Mouse (Mus musculus) gastrocnemius, postnatal 4 days (tissue): Measurements from ENCODE around the gene Dnajc21. TPM values are rescaled to one million over a fixed set of nuclear protein-coding genes. Genes with fewer than 3 reads are reported as not detected.
A peak's percentile ranks its signal among the peaks of the same experiment; 100 is the strongest.
"Not testable (repeated sequence)": the region's sequence is repeated elsewhere in the genome, so short reads cannot be mapped to it uniquely, and the experiment has no call there.

Experiments used
- DNase-seq, 2 experiments: peaks; one replicate each; pipeline ENCODE4 v3.0.0; 2021 to 2022; ENCODE audit warnings: low spot score in 2 of 2, mixed read lengths in 2 of 2
- long read RNA-seq, 2 experiments: library from polyadenylated mRNA; stranded (forward); transcript quantifications; one replicate each; pipeline ENCODE4 v2.0.0; 2021
- total RNA-seq, 2 experiments: library from RNA; stranded (reverse); gene quantifications; 2 replicates each; pipeline ENCODE4 v1.2.3; 2021

Dnajc21 gene
- 10 to 100 TPM; 20.9 to 26.1 TPM for total RNA-seq
- long read RNA-seq, experiment 1, transcript Dnajc21-201 (12 exons, 2,060 nt), result major isoform, 26 of 29 reads
- long read RNA-seq, experiment 1, partial matches to known transcripts, result 1 of 29 reads
- long read RNA-seq, experiment 1, other reads (novel, unspliced or antisense), result 2 of 29 reads
- long read RNA-seq, experiment 2, transcript Dnajc21-201 (12 exons, 2,060 nt), result major isoform, 39 of 39 reads
- long read RNA-seq, experiment 2, partial matches to known transcripts, result 0 of 39 reads
- long read RNA-seq, experiment 2, other reads (novel, unspliced or antisense), result 0 of 39 reads

DNA sequence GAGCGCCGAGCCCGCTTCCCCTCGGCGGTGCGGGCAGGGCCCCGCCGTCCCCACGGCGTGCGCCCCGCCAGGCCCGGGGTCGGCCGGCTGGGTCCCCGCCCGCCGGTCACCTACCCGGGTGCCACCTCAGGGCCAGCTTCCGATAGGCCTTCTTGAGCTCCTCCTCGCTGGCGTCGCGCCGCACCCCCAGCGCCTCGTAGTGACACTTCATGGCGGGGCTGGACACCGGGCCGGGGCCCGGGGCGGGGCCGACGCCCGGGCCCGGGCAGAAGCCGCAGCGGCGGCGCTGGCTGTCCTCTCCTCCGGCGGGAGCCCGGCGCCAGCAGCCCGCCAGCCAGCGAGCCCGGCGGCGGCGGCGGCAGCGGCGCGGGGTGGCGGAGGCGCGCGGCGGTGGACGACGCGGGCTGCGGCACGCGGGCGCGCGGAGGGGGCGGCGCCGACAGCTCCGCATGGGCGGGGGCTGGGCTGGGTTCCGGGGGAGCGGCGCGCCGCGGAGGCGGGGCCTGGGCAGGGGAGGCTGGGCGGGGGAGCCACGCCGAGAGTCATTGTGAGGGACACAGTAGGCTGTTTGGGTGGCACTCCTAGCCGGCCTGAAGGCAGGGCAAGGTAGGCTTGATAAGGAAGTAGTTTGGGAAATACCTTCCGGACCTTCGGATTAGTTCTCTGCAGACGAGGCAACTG, at the start of gene Dnajc21:
Dnajc21 (minus strand) TSS at position 366 of the 681 bp plus-strand sequence.
- DNase-seq, result peak; percentile 78 to 89

DNA sequence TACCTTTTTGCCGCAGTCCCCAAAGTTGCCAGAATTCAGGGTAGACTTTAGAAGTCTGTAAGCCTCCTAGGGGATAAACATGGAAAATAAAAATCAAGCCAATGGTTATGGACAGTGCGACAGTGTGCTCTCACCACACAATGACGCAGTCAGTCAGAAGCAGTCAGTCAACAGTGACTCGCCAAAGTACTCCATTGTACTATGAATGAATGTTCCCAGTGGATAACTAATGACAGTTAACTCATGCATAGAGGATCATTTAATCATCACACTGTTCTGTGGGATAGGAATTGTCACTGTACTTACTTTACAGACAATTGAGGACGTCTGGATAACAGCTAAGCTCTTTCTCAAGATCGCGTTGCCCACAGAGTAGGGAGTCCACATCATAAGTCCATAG, 44.9 kb upstream of the Dnajc21 start:
- DNase-seq, result no peak

DNA sequence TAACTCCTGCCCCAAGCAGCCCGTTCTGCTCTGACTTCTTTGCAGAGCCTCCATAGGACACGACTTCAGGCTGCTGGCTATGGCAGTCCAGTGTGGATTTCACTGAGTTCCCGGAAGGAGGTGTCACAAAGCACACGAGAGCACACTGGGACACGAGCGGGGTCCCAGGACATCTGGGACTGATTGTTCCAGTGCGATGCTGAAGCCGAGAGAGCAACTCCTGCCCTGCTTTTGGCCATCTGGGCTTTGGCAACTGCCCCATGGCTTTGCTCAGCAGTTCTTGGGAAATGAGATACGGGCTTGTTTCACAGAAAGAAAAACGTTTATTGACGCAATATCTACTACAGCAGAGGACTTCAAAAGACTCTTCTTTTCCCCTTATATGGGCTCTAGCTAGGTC, 35.8 kb upstream of the Dnajc21 start:
- peak in 1 of 2 experiments; percentile 39 for DNase-seq

DNA sequence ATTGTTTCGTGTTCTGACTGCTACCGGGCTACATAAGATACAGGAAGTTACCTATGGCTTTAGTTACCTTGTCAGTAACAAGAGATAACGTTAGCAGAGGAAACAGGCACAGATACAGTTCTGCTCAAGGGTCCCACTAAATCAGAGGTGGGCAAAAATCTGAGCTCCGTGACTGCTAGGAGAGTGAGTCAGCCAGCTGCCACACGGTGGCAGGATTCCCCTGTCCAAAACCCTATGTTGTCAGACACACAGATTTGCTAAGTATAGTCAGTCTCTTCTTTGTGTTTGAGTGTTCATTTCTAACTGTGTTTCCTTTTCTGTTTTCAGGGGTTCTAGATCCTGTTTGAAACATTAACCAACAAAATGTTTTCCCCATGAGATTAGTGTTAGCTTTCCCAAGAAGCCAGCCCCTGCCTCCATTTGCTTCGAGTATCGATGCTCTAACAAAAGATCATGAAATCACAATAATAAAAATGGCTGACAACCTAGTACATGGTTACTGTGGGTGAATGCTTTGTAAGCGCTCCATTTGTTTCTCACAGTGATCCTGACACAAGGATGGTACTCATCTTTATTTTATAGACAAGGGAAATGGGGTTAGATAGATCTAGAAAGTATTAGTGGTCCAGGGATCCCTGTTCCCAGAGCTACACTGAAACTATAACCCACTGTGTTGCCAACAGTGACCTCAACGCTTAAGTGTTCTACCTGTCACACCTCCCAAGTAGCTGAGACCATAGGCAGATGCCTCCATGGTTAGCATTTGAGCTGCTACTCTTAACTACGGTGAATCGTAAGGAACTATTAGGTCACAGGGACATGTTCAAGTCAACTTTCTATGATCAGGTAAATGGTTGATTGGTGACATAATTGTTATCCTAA, 30.8 kb upstream of the Dnajc21 start:
- DNase-seq, result peak; percentile 34 to 56

DNA sequence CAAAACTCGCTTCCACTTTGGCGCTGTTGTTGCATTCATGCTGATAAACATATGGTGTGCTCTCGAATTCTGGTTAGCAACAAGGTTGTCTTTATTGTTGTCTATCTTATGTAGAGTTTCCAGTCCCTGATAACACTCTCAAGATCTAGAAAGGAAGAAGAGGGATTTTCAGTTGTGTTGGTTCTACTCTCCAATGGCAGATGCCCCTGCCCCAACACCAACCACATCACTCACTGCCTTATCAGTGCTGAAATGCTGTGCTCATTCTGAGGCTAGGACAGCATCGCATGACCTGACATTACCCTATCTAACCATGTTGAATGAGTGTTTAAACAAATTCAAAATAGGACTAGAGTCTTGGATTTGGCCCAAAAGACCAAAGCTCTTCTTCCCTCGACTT, 29.7 kb upstream of the Dnajc21 start:
- DNase-seq, result no peak

DNA sequence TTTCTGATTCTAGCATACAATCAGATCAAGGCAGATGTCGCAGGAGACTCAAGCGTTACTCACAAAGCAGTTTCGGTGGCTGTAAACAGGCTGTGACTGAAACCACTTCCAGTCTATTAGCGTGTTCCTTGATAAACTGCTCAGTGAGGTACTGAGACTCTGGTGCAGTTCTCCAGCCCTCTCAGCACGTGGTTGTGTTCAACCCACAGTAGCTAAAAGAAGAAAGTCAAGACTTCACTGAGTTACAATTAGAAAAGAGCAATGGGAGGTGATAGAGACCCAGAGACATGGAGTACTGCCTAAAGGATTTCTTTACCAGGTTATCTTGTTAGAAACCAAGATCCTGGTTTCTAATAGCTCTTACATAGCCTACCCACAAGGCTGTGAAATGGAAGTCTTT, 29.3 kb upstream of the Dnajc21 start:
- DNase-seq, result no peak

DNA sequence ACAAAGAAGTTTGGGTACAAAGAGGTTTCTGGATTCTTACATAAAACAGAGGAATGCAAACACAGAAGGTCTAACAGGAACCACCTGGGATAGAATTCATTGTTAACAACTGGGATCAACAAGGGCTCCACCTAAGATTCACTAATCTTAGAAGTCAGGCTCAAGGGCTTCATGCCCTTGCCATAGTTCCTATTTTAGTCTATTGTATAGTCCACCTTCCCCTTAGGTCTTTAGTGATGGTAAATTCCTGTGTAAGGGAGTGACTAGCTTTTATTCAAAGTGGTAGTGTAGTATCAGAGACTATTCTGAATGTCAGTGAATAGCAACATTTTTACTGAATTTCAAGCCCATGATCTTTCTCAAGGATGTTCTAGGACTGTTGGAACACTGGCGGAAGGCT, 26.4 kb upstream of the Dnajc21 start:
- DNase-seq, result not testable (repeated sequence)

DNA sequence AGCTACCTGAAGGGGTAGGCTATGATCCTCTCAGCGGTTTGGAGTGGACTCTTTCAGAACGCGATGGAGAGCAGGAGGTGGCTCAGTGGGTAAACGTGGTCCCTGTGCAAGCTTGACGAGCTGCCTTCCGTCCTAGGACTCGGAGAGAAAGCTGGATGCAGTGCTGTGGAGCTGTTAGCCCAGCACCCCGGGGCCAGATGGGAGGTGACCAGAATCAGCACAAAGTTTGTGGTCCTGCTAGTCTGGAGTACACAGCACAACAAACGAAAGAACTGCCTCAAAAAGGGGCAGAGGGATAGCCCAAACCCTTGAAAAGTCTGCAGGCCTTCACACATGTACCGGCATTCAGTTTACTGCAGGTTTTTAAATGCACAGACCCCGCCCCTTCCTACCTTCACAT, 25.6 kb upstream of the Dnajc21 start:
- no peak for DNase-seq

DNA sequence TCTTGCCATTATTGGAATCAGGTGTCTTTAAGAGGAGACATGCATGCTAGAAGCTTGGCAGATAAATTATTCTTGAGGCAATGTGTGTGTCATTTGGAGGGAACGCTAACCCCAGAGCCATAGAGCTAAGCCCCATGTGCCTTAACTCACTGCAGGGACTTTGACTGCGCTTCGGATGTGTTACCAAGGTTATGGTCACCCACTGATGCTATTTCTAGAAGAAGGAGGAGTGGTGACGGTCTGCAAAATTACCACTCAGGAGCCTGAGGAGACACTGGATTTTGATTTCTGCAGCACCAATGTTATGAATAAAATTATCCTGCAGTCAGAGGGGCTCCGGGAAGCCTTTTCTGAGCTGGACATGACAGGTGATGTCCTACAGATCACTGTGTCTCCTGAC, 19.8 kb upstream of the Dnajc21 start:
- DNase-seq, result no peak

DNA sequence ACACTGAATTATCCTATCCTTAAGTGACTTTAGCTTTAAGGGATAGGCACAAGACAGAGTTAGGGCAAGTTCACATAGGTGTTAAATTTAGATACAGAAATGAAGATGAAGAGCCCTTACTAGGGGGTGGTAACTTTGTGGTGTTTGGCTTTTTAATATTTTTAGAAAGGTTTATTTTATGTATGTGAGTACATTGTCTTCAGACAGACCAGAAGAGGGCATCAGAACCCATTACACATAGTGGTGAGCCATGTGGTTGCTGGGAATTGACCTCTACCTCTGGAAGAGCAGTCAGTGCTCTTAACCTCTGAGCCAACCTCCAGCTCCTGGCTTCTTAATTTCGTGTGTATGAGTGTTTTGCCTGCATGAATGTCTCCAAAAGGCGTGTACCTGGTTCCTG, 16.9 kb upstream of the Dnajc21 start:
- DNase-seq, result no peak

DNA sequence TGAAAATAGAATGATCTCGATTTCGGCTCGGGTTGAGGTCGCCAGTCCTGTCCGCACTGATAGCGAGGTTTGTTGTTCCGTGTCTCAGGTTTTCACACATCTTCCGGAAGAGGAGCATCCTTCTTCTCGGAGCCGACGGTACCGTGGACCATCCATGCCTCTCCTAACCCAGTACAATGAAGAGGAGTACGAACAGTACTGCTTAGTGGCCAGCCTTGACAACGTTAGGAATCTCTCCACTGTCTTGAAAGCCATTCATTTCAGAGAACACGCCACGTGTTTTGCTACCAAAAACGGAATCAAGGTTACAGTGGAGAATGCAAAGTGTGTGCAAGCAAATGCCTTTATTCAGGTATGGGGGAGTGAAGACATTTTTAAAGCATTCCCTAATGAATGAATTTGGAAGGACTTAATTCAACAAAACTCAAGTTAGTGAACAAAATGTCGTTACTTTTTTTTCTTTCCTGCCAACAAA, 16.1 kb upstream of the Dnajc21 start:
- DNase-seq, result no peak

DNA sequence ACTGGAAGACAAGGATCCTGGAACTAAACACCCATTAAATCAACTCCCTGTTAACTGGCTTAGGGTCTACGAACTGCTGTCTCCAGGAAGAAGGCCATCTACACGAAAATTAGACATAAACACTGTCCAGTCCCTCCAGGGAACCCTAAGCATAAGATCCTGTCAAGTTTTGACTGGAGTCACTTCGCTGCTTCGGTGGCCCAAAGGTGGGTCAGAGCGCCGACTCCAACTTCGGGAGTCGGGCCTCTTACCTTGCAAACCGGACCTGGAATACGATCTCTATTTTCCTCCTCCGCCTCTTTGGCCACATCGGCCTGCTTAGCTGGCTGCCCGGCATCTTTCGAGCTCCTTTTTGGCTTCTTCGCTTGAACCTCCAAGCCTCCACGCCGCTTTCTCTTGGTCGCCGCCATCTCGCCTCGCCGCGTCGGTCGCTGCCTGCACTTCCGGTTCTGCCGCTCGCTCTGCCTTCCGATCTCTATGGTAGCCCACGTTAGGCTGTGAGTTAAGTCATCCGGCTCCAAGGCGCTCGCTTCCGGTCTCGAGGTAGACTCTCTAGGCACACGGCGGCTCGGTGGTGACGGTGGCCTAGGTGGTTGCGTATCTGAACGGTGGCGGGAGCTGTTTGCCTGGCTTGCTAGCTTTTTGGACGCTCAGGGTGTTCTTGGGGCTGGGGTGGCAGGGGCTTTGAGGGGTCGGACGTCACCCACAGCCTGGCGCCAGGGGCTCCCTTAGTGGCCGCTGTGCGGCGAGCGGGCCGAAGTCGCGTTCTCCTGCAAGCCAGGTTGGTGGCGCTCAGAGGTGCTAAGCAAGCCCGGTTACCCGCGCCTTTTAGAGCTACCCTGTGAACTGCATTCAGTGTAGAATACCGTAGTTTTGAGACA, 15.4 kb upstream of the Dnajc21 start, which contains the start of the genes Brix1 and Rad1:
Brix1 (minus strand) TSS at position 464 of the 881 bp plus-strand sequence.
Rad1 (plus strand) TSS at position 535 of the 881 bp plus-strand sequence.
- DNase-seq, result peak; percentile 73 to 90

DNA sequence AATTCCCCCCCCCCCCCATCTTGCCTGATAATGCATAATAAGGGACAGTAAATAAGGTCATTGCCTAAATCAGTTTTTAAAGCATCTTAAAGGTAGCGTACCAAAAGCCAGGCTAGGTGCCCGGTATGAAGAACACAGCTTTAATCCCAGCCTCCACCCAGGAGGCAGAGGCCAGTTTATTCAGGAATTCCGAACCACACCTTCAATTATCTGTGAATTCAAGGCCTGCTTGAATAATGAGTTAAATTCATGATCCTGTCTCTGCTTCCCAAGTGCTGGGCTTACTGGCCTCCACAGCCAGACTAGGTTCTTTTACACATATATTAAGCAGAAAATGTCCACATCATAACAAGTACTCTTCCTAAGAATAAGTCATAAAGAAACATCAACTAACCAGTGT, 625 bp upstream of the Dnajc21 start:
- DNase-seq, result no peak

DNA sequence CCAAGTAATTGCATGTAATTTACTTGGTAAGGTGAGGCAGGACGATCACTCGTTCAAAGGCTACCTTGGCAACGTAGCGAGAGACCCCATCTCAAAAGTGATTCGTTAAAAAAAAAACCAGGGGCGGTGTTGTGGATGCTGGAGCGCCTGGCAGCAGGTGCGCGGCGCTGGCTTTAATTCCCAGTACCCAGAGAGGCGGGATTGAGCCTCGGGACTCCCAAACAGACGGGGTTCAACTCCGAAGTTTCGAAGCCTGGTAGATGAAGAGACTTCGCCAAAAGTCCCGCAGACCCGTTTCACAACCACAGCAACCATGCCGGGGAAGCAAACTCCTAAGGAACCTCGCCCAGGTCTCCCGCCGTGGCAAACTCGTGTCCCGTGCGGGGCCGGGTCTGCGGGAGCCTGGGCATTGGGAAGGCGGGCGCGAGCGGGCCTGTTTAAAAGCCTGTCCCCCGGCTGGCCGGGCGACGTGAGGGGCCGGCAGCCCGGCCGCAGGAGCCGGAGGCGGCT, 620 bp downstream of the Dnajc21 start:
- no peak for DNase-seq

DNA sequence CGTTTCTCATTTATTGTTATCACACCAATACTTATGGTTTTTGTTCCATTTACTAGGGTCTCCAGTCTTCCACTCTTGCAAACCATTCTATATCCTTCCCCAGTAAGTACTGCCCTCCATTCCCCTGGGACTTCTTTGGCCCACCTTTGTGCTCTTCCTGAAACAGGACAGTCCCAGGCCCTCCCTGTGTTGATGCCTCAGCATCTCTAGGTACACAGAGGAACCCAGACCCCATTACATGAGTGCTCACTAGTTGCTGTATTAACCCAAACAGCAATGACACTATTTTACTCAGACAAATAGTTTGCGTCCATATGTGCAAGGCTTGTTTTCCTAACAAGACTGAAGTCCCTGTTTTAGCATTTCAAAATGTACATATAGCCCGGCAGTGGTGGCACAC, 1.6 kb downstream of the Dnajc21 start:
- no peak for DNase-seq

DNA sequence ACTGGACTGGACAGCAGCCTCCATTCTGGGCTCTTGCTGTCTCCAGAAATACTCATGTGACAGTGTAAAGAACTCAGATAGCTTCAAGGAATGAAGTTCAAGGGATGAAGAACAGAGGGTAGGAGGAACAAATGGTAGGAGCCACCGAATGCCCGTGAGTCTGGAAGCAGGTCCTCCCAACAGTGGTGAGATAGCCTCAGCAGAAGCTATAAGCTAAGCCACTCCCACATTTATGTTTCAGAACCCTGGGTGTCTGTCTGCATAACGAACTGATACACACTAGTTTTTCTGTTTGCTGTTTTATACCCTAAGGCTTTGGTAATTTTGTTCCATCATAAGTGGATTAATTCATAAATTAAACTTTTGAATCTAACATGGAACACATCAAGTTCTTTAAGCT, 5.6 kb downstream of the Dnajc21 start:
- no peak for DNase-seq

DNA sequence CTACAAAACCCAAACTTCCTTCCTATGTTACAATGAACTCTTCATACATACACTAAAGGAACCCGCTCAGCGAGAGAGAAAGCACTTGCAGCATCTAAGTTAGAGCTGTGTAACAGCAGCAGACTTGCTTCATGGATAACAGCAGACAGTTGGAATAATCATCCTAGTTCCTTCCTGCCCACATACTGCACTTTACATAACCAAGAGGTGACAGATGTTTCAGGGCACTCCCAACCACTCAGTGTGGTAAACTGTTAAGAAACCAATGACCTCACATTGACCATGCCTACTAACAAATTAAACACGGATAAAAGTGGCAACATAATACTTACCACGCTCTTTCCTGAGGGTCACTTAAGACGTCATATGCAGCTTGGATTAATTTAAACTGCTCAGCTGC, 6.8 kb downstream of the Dnajc21 start:
- DNase-seq, result no peak

DNA sequence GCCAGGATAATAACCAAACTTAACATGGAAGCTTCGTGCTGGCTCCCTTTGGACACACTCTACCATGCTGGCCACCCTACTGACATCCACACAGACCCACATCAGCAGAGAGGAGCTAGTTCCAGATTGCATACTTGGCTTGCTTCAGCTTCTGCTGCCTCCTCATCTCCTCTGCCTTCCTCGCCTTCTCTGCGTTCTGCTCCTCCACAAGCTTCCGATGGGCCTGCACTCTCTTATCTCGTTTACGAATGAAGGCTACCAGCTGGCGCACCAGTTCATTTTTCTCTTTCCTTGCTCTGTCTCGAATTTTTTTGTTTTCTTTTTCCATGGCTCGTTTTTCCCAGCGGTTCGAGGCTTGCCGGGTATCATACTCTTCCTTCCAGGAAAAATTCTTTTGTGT, 9.3 kb downstream of the Dnajc21 start:
- DNase-seq, result no peak

DNA sequence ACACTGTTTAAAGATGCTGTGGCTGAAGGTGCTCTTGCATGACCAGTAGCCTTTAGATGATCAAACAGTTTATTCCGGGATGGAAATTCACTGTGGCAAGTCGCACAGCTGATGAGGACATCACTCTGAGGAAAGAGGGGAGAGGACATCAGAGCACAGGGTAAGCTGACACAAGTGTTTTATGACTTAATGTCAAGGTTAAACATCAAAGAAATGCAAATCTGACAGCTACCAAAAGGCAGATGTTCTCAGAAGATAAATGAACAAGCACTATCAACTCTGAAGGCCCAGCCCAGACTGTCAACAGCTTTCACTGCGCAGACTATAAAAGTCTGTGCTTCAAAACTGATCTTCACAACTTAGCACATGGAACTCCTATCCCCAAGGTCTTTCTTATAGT, 23.2 kb downstream of the Dnajc21 start:
- DNase-seq, result no peak

DNA sequence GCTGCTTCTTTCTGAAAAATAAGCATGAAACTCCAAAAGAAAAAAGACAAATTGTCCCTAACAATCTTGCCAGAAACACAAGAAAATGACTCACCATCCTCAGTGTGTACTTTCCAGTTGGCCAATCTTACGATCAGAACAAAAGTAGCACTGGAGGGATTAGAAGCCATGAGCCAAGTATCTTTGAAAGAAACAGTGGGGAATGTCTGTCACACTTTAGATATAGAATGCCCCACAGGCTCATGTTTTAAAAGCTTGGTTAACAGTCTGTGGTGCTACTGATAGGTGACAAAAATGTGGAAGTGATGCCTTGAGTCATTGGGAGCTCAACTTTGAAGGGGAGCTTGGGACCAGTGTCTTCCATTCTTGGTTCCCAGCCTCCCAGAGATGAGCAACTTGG, 28.0 kb downstream of the Dnajc21 start:
- DNase-seq, result no peak
